Mouse (Mus musculus) heart, embryonic 16.5 days (tissue): Measurements from ENCODE around the gene Taar7b. TPM values are rescaled to one million over a fixed set of nuclear protein-coding genes. Genes with fewer than 3 reads are reported as not detected.

ENCODE experiments used
- ATAC-seq: fragments of 200-750 bp; cut with Nextera tagmentation; replicated peaks from 2 replicates; pipeline ENCODE4 v1.8.0; 2017; ENCODE audit warnings: moderate number of reproducible peaks; ENCODE audit not compliant: insufficient read depth, low FRiP score; ENCODE audit errors: extremely low read depth
- H3K27ac ChIP-seq: fragments of 300-500 bp; sonication (generic); 2 replicates; pipeline ENCODE4 v1.5.1; 2014; ENCODE audit warnings: mild to moderate bottlenecking, low read length, control low read depth, moderate library complexity
- H3K27me3 ChIP-seq: fragments of 300-500 bp; sonication (generic); 2 replicates; pipeline ENCODE4 v1.6.1; 2014; ENCODE audit warnings: low read length, mixed read lengths; ENCODE audit not compliant: control insufficient read depth, insufficient read depth
- H3K36me3 ChIP-seq: fragments of 300-500 bp; sonication (generic); 2 replicates; pipeline ENCODE4 v1.6.1; 2014; ENCODE audit not compliant: control insufficient read depth, insufficient read depth
- H3K4me1 ChIP-seq: fragments of 300-500 bp; sonication (generic); 2 replicates; pipeline ENCODE4 v1.6.1; 2014; ENCODE audit warnings: low read length, mixed read lengths; ENCODE audit not compliant: control insufficient read depth, insufficient read depth
- H3K4me2 ChIP-seq: fragments of 300-500 bp; sonication (generic); 2 replicates; pipeline ENCODE4 v1.6.1; 2014; ENCODE audit warnings: low read depth, mild to moderate bottlenecking, control low read depth, low read length
- H3K4me3 ChIP-seq: fragments of 300-500 bp; sonication (generic); 2 replicates; pipeline ENCODE4 v1.5.1; 2014; ENCODE audit warnings: mild to moderate bottlenecking, control low read depth, low read length
- H3K9ac ChIP-seq: fragments of 300-500 bp; sonication (generic); 2 replicates; pipeline ENCODE4 v1.6.1; 2014; ENCODE audit warnings: low read length, control low read depth
- H3K9me3 ChIP-seq: fragments of 300-500 bp; sonication (generic); replicated peaks from 2 replicates; pipeline ENCODE4 v1.6.1; 2016; ENCODE audit warnings: low read length; ENCODE audit not compliant: control insufficient read depth
- WGBS: fragments of 180-500 bp; shearing (Covaris S2); extraction: QIAGEN DNeasy Blood & Tissue Kit; methylation state at CpG from one replicate; pipeline ENCODE4 v1.1.7; 2014; 5-methylcytosine and 5-hydroxymethylcytosine counted together
- polyA plus RNA-seq: library from polyadenylated mRNA; unstranded; fragments of >200 nt; fragmentation: Nextera tagmentation; extraction: Ambion mirVana; gene quantifications from 2 replicates; pipeline ENCODE4 v1.2.1, GENCODE M21; 2015

Taar7b gene
- not detected in 2 replicates for polyA plus RNA-seq

DNA sequence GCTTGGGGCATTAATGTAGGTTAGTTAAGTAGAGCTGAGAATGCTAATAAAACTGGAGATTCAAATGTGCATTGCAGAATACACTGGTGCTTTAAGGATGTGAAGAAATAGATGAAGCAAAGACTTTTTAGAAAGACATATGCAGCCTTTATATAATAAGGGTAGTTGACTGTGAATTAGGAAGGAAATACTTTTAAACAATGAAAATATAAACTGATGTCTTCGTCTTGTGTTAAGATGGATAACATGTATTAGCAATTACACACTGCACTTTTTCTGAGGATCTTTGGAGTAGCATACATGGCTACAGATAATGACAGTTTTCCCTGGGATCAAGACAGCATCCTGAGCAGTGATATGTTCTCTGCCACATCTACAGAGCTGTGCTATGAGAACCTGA is at the start of gene Taar7b:
Taar7b (plus strand) TSS at position 301 of the 400 bp plus-strand sequence.
- H3K9ac ChIP-seq = no peak within 1 kb of the TSS
- WGBS = 64% methylated on average over 1 of the region's 1 CpGs

DNA sequence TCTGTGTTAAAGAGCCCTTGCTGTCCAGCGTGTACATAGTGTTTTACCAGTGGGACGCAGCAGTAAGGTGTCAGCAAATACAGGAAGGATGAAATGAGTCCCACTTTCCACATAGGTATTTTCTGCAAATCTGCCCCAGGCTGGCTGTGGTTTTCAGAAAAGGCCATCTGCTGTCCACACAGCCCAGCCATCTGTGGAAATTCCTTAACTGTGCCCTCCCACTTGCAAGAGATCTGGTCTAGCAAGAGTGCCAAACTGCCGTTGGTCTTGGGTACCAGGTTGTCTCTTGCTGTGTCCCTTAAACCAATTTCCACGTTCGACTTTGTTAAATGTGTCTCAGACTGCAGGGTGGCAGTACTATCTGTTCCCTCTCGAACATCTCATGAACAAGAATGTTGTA is 48.0 kb upstream of the Taar7b start:
- Histone ChIP-seq H3K4me2 (no peak overlapping the region), H3K9me3 (no peaks in the 10 kb centered on the region), H3K9ac (no peak overlapping the region), H3K4me1 (no peaks in the 10 kb centered on the region), H3K4me3 (no peak overlapping the region), H3K27ac (no peak overlapping the region), H3K36me3 (no peaks in the 10 kb centered on the region), H3K27me3 (no peaks in the 10 kb centered on the region)
- ATAC-seq = no peak
- WGBS = 76% methylated on average over 6 of the region's 6 CpGs

More for the DNA sequence above, at the start of gene Taar7b:
- no peaks in the 10 kb centered on the region for H3K9me3 ChIP-seq
- no peaks in the 10 kb centered on the region for H3K36me3 ChIP-seq
- H3K4me1 ChIP-seq = no peaks in the 10 kb centered on the region
- H3K4me3 ChIP-seq = no peak within 1 kb of the TSS
- H3K27ac ChIP-seq = no peak within 1 kb of the TSS
- H3K27me3 ChIP-seq = no peaks in the 10 kb centered on the region
- no peak within 1 kb of the TSS for H3K4me2 ChIP-seq
- ATAC-seq = no peak

DNA sequence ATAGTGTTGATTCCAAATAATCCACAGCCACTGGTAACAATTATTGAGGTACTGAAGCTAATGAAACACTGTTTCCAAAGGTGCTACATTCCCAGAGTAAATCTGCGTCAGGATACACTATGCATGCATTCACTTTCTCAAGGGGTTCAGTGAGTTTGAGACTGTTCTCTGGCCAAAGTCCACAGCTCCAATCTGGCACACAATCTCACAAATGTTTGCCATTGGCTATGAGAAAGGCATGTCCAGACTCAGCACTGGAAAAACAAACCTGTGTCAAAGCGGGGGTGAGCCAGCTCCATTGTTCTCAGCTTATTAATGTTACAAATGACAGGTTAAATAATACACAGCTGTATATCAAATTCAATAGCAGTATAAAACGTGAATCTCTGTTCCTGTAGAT is 40.7 kb upstream of the Taar7b start:
- Histone ChIP-seq H3K4me3 (no peak overlapping the region), H3K4me1 (no peaks in the 10 kb centered on the region), H3K9me3 (no peaks in the 10 kb centered on the region), H3K9ac (no peak overlapping the region), H3K27ac (no peak overlapping the region), H3K4me2 (no peak overlapping the region), H3K27me3 (no peaks in the 10 kb centered on the region), H3K36me3 (no peaks in the 10 kb centered on the region)
- WGBS = 62% methylated on average over 3 of the region's 3 CpGs
- ATAC-seq = no peak

DNA sequence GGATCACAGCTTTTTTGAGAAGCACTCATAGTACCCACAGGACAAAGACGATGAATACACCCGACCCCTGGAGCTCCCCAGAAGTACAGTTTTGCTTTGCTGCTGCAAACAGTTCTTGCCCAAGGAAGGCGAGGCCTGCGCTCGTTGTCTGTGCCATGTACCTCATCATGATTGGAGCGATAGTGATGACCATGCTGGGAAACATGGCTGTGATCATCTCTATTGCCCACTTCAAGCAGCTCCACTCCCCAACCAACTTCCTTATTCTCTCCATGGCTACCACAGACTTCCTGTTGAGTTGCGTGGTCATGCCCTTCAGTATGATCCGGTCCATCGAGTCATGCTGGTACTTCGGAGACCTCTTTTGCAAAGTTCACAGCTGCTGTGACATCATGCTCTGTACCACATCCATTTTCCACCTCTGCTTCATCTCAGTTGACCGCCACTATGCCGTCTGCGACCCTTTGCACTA is 39.3 kb upstream of the Taar7b start, which contains the start of gene Taar4:
Taar4 (plus strand) TSS at position 51 of the 472 bp plus-strand sequence.
- Histone ChIP-seq H3K4me2 (no peak within 1 kb of the TSS), H3K27me3 (no peaks in the 10 kb centered on the region), H3K4me3 (no peak within 1 kb of the TSS), H3K27ac (no peak within 1 kb of the TSS), H3K36me3 (no peaks in the 10 kb centered on the region), H3K9ac (no peak within 1 kb of the TSS), H3K4me1 (no peaks in the 10 kb centered on the region), H3K9me3 (no peaks in the 10 kb centered on the region)
- whole genome bisulfite sequencing = 91% methylated on average over 13 of the region's 13 CpGs
- ATAC-seq = no peak

DNA sequence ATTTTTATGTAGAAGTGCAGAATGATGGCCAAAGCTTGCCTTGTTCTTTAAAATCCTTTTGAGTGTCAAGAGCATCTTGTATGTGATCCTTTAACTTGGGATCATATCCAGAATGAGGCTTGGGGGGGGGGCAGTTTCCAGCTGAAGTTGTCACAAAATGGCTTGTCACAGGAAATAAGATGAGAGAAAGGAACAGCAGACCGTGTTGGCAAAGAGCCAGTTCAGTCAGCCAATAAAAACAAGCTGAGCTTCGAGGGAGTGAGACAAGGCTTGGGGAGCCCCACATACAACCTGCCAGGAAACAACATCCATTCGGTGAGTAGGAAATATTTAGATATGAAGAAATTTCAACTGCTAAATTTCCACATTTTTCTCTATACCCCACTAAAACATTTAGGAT is 36.3 kb upstream of the Taar7b start:
- 0 out of 2 replicates have a peak overlapping the region, but pooled peaks have one; percentile 18 for H3K27ac ChIP-seq
- no peak overlapping the region for H3K9ac ChIP-seq
- WGBS = 25% methylated on average over 3 of the region's 3 CpGs
- no peaks in the 10 kb centered on the region for H3K4me1 ChIP-seq
- no peaks in the 10 kb centered on the region for H3K36me3 ChIP-seq
- no peaks in the 10 kb centered on the region for H3K27me3 ChIP-seq
- no peak overlapping the region for H3K4me3 ChIP-seq
- ATAC-seq = no peak; the same call in 1 of the 2 replicates
- H3K9me3 ChIP-seq = no peaks in the 10 kb centered on the region
- no peak overlapping the region for H3K4me2 ChIP-seq

DNA sequence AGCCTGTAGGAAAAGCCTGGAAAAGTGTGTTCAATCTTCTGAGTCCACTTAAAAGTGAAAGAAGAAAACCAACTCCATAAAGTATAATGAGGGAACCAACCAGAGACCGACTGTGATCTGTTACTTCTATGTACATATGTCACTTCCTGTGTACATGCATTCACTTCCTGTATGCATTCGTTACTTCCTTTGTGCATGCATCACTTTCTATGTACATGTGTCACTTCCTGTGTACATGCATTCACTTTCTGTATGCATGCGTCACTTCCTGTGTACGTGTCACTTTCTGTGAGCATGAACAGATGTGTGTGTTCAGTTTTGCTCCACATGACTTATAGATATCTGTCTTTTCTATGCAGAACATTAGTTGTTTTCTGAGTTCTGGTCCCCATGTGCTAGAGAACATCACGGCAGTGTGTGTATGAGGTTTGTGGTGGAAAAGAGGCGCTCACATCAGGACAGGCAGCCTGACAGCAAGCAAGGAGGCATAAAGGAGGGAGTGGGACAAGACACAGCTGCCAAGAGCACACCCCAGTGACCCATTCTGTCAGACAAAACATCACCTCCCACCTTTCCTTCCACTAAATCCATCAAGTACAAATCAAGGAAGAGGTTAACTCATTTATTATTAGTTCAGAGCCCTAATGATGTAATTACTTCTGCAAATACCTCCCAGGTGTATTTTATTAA is 34.7 kb upstream of the Taar7b start:
- no peak overlapping the region for H3K27ac ChIP-seq
- WGBS = 82% methylated on average over 6 of the region's 6 CpGs
- ATAC-seq = no peak

DNA sequence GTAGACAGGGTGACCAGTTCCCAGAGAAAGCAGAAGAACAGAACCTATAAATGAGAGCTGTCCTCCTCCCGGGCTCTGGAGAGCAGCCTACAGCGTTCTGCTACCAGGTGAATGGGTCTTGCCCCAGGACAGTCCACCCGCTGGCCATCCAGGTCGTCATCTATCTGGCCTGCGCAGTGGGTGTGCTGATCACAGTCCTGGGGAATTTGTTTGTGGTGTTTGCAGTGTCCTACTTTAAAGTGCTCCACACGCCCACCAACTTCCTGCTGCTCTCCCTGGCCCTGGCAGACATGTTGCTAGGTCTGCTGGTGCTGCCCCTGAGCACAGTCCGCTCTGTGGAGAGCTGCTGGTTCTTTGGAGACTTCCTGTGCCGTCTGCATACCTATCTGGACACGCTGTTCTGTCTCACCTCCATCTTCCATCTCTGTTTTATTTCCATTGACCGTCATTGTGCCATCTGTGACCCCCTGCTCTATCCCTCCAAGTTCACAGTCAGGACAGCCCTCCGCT is 29.0 kb upstream of the Taar7b start, which contains the start of gene Taar5:
Taar5 (plus strand) TSS at position 51 of the 510 bp plus-strand sequence.
- H3K27me3 ChIP-seq = no peaks in the 10 kb centered on the region

More for the DNA sequence above, 34.7 kb upstream of the Taar7b start:
- no peak overlapping the region for H3K4me2 ChIP-seq
- H3K27me3 ChIP-seq = no peaks in the 10 kb centered on the region
- H3K9me3 ChIP-seq = no peaks in the 10 kb centered on the region
- no peak overlapping the region for H3K9ac ChIP-seq
- no peaks in the 10 kb centered on the region for H3K36me3 ChIP-seq
- H3K4me1 ChIP-seq = no peaks in the 10 kb centered on the region
- H3K4me3 ChIP-seq = no peak overlapping the region

DNA sequence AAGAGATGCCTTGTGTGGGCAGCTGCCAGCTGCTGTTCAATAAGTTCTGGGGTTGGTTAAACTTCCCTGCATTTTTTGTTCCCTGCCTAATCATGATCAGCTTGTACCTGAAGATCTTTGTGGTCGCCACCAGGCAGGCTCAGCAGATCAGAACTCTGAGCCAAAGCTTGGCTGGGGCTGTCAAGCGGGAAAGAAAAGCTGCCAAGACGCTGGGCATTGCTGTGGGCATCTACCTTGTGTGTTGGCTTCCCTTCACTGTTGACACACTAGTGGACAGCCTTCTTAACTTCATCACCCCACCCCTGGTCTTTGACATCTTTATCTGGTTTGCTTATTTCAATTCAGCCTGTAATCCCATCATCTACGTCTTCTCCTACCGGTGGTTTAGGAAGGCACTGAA is 28.5 kb upstream of the Taar7b start:
- Histone ChIP-seq H3K9me3 (no peaks in the 10 kb centered on the region), H3K4me2 (no peak overlapping the region), H3K4me1 (no peaks in the 10 kb centered on the region), H3K27ac (no peak overlapping the region), H3K27me3 (no peaks in the 10 kb centered on the region), H3K9ac (no peak overlapping the region), H3K4me3 (no peak overlapping the region), H3K36me3 (no peaks in the 10 kb centered on the region)
- 78% methylated on average over 5 of the region's 5 CpGs for WGBS
- no peak for ATAC-seq

More for the DNA sequence above, 29.0 kb upstream of the Taar7b start, which contains the start of gene Taar5:
- H3K4me3 ChIP-seq = no peak within 1 kb of the TSS
- H3K27ac ChIP-seq = no peak within 1 kb of the TSS
- no peaks in the 10 kb centered on the region for H3K36me3 ChIP-seq
- H3K4me2 ChIP-seq = no peak within 1 kb of the TSS
- H3K9me3 ChIP-seq = no peaks in the 10 kb centered on the region
- 84% methylated on average over 11 of the region's 11 CpGs for WGBS
- no peaks in the 10 kb centered on the region for H3K4me1 ChIP-seq
- no peak for ATAC-seq
- H3K9ac ChIP-seq = no peak within 1 kb of the TSS

DNA sequence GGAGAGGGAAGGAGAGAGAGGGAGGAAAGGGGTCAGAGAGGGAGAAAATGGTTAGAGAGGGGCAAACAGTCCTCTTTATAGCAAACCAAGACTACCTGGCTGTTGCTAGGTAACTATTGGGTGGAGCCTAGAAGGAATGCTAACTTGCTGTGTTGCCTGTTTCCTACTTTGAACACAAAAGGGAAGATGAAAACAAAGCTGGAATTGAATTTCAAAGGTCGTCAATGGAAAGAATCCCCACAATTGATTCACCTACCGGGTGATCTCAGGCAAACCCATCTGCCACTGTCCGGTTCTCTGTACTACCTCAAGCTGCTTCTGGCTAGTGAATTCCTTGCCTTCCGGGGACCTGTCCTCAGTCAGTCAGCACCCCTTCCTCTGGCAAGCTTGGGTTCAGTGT is 21.8 kb upstream of the Taar7b start:
- Histone ChIP-seq H3K4me3 (no peak overlapping the region), H3K4me2 (no peak overlapping the region), H3K9ac (no peak overlapping the region), H3K27me3 (no peaks in the 10 kb centered on the region; the same call in 1 of the 2 replicates), H3K9me3 (no peaks in the 10 kb centered on the region), H3K36me3 (no peaks in the 10 kb centered on the region), H3K4me1 (no peaks in the 10 kb centered on the region), H3K27ac (no peak overlapping the region)
- WGBS = 52% methylated on average over 4 of the region's 4 CpGs
- ATAC-seq = no peak
